Mouse (Mus musculus) yolk sac, embryonic 10.5 days (tissue): ENCODE measurements around the gene Grip1.

Experiments used
- DNase-seq: peaks from one replicate; pipeline ENCODE4 v3.0.0-alpha.2; 2017; ENCODE audit warnings: low spot score

Grip1 gene

DNA sequence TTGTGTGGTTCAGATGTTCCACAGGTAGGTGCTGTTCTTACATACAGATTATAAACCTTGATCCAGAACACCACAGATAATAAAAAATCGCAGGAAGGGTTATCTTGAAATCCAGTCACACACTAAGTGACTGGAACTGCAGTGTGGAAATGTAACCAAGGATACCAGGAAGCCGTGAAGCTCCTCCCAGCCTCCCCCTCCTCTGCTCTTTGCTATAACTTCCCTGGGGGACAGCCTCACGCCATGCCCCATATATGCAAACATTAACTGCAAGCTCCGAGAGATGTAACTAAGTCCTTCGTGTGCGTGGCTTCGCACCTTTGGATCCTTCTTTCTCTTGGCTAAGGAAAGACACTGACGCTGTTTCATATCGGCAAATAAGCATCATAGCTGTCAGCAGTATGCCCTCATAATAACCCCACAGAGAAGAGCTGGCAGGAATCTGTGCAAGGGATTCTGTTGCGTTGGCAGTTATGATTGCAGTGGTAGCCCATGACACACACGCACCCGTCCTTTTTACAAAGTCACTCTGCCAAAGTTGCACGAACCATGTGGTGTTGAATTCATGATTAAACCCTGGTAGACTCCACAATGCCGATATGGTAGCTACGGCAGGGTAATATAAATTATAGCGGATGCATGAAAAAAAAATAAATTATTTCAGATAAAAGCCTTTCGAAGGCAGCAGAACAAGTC, 503.8 kb downstream of the Grip1 start:
- no peak for DNase-seq

DNA sequence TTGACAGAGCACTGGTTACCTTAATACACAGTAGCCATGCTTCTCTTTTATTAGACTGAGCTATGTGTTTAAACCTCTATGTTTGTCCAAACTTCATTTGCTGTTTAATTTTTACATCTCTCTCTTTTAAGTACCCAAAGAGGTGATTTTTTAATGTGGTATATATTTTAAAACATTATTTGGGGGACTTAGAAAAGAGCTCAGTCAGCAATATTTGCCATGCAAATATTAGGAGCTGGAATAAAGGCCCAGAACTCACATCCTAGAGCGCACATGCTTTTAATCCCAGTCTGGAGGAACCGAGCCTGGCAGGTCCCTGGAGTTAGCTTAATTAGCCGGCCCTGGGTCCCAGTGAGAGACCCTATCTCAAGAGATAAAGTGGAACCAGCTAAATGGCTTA, 507.3 kb downstream of the Grip1 start:
- DNase-seq, result no peak

DNA sequence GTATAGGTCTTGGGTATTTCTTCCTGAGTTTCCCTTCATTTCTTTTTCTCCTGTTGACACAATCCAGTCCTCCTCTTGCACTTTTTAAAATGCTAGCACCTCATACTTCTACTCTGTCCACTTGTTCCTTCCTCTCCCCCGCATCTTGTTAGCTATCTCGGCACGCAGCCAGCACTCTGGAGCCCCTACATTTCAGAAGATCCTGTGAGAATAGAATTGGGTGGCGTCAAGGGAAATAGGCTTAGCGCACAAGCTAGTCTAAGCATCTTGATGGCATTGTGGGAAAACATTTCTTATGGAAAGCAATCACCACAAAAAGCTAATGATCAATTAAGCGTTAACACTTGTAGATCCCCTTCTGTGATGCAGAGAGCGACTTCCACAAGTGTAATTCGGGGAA, 512.7 kb downstream of the Grip1 start:
- DNase-seq, result no peak

DNA sequence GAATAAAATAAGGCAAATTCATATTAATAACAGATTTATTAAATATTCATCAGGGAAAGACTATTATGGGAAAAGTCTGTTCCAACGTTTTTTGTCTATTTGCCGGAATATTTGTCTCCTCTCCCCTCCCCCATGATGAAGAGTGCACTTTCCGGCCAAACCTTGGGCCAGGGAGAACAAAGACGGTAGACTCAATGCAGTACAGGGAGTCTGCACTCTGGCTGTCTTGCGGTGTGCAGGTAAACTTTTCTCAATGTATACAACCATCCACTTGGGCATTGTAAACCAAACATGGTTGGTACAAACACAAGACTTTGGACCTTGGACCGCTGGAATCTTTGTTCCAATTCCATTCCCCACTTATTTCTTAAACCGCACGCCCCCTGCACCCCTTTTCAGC, 525.8 kb downstream of the Grip1 start:
- no peak for DNase-seq

DNA sequence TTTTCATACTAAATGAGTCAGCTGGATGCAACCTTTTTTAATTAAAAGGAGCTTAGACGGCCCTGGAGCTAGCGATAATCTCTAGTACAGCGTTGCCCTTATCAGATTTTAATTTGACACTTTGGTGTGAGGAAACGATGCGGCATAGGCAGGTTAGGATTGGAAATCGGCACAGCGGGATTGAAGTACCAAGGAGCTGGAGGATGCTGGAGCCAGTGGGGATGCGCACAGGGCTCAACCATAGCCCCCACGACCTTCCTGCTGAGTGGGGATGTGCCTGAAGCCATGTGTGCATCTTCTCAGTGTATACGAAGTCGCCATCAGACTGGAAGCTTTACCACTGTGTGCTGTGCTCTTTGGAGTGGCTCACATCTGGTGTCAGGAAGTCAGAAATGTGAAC, 526.4 kb downstream of the Grip1 start:
- DNase-seq, result no peak

DNA sequence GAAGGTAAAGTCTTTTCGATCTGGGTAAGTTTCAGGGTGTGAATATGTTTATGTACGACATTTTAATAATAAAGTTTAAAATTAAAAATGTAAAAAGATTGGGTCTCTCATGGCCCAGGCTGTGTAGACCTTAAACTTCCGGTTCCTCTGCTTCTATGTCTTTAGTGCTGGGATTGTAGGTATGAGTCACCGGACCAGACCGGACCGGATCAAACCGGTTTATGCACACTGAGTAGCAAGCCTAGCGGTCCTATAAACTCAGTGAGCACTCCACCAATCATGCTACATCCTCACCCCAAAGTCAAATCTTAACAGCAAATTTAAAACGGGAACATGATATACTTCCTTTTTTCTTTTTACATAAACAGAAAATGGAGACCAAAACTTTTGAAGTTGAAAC, 530.7 kb downstream of the Grip1 start:
- no peak for DNase-seq

DNA sequence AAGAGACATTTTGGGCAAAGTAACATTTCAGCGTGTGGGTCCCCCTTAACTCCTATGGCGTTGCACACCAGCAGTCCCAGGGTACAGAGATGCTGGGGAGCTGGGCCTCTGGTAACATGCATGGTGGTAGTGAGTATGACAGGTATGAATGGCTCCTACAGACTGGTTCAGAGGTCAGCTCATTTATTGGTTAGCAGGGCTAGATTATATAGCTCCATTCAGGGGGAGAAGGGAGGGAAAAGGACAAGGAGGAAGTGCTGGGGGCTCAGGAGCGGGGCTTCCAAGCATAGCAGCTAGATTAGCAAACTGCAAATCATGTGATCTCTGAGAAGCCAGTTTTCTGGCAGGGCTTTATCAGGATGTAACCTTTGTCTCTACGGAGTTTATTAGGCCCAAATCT, 544.8 kb downstream of the Grip1 start:
- no peak for DNase-seq

DNA sequence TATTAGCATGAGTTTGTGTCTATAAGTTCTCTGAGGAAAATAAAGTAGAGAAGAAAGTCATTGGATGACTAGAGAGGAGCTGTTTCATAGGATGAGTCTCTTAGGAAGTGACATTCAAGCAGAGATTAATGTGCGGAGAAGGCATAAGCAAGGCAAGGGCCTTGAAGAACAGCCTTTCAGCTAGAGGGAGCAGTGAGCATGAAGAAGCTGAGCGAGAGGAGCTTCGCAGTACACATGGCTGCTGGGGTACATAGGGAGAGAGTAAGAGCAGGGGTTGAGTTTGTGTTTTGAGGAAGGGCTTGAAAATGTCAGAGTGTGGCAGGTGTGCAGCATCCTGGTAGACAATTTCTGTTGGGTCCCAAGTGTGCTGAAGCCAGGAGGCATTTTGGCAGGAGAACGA, 548.5 kb downstream of the Grip1 start:
- DNase-seq, result no peak

DNA sequence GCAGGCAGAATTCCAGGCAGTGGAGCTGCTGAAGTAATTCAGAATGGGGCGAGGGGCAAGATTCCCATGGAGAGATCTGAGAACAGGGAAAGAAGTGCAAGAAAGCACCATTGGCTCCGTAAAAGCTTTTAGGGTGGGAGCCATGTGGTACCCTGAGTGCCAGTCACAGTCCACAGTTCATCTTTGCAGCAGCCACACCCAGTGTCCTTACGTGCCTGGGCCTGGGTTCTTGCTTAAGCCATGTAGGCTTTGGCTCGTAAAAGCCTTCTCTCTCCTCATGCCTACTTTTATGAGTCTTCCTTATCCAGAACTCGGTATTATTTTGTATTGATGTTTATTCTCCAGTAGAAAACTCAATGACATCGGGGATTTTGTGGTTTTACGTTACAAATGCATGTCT, 550.5 kb downstream of the Grip1 start:
- DNase-seq, result no peak

DNA sequence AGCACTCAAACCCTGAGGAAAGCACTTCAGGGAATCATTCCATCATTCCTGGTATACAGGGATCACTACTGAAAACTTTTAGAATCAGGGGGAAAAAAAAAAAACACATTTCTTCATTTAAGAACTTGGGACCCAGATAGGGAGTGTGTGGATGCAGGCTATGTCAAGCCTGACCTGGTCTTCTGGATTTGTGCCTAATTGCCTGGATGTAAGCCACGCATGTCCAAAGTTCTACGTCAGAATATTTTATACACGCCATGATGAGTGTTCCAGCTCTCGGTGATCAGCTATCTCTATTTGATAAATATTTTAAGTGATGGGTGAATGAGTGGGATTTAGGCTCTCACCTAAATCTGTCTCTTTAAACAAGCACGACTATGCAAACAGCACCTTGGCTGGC, 552.0 kb downstream of the Grip1 start:
- no peak for DNase-seq

DNA sequence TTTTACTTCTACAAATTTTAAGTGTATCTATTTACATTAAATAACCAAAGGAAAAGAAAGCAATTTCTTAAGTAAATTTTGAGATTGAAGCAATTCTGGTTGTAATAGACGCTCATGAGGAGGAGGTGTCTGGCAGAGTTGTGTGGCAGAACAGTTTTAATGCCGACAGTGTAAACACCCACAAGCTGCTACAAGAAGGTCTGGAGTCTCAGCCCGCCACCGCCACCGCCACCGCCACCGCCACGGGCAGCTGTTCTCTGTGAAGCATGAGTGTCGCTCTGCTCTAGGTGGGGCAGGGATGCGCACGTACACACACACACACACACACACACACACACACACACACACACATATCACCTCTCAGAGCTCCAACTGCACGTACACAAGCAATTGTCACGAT, 558.7 kb downstream of the Grip1 start:
- no peak for DNase-seq

DNA sequence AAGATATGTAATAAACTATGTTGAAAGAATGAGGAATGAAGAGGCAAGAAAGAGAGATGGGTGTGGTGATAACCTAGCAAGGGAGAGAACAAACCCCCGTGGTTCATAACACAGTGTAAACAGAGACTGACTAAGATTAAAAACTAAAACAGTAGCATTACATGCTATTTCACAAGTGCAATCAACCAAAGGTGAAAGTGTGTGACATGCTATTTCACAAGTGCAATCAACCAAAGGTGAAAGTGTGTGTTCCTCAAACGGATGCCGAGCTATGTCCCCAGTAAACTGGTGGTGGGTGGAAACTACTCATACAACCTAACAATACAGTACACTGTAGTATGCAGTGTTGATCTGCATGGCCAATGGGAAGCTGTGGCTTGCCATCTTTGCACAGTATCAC, 561.5 kb downstream of the Grip1 start:
- DNase-seq, result no peak

DNA sequence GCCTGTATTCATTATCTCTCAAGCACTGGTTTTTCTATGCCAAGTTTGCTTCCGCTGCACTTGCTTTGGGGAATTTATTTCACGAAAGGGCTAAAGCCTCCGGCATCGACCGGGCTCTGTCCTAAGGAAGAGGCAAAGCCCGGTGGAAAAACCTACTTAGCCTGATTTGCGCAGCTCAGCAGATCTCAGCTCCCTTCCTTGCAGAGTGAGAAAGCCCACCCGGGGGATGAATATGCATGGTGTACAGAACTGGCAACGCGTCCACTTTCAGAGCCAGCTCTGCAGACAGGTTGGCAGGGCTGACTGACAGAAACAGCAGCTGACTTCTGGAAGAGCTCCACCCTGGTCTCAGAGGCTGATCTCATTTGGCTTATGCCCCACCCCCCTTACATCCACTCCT, 572.8 kb downstream of the Grip1 start:
- DNase-seq, result no peak

DNA sequence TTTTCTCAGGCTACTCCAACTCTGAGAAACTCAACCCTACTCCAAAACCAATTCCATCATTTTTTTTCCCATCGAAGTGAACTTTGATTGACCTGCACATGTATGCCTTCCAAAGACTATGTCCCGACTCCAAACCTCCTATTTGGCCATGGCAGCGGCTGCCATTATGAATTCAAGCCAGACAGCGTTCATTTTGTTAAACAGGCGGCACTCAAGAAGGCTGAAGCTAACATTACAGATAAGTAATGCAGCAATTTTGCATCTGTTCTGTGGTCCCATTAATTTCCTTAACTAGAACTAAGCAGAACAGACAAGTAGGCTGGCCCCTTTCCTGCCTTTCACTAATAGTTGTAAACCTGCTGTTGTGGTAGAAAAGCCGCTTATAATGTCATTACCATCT, 577.3 kb downstream of the Grip1 start:
- no peak for DNase-seq

DNA sequence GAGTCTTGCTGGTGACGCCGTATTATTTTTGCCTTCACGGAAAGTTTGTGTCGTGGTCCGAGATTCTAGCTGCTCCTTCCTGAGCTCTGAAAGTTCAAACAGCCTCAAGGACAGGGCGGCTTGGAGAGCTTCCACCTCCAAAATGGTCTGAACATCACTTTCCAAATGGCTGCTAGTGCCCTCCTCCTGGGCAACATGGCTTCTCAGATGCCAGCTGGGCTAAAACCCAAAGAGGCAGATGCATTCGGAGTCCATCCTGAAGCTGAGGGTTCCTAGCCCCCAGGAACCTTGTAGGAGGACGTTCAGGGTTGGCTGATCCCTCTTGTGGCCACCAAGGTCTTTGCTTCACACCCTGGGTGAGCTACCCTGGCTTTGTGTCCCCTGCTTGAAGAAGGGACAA, 577.7 kb downstream of the Grip1 start:
- no peak for DNase-seq

DNA sequence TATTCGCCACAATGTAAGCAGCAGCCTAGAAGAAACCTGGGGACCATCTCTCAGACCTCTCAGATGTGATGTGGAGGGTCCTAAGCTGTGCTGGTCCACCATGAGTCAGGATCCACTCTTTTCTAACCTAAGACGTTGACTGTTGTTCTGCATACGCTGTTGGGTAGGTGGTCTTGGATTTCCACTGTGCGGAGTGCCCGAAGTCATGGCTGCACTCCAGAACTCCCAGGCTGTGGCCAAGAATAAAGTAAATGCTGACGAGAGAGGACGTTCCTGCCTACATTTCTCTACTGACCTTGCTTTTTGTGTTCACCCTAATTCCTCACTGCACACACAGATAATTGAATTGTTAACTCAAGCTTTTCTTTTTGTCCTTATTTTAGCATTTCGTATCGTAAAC, 580.2 kb downstream of the Grip1 start:
- no peak for DNase-seq

DNA sequence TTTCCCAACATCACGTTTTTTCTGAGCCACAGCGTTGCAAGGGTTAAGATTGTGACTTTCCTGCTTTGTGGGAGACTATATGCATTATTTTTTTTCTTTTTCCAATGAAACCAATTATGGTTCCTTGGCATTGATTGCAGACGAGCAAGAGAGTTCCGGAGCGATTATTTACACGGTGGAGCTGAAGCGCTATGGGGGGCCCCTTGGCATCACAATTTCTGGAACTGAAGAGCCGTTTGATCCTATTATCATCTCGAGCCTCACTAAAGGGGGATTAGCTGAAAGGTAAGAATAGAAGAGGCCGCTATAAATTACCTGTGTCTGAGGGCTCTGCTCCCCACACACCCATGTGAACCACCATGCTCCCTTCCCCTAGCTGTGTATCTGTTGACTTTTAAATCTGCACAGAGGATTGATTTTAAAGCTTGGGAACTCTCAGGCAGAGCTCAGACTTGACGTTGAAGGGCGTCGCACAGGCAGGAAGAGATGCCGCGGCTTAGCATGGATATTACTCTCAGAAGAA, 581.6 kb downstream of the Grip1 start:
- DNase-seq, result no peak

DNA sequence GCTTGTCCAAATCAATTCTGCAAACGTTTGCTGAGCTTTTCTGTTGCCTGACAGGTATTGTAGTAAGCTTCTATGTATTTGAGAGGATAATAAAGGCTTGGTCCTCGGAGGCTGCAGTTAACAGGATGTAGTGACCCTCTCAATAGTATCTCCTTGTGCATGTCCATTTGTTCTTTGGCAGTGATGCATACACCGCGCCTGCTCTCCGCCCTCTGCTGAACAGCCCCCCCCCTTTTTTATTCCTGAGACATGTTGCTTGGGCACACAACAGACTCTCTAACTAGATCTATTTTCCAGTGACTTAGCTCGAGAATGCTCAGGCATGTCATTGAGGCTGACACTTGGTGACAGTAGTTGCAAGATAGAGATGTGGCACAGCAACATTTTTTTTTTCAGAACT, 582.2 kb downstream of the Grip1 start:
- no peak for DNase-seq

DNA sequence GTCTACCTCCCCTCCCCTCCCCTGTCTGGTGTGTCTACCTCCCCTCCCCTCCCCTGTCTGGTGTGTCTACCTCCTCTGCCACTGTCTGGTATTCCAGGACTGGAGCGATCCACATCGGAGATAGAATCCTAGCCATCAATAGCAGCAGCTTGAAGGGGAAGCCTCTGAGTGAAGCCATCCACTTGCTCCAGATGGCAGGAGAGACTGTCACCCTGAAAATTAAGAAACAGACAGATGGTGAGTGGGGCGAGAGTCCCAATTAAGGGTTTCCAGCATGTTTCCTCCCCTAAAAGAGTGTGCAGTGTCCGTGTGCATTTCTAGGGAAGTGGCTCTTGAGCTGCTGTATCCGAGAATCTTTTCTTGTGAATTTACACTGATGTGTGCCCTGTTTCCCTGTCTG, 584.6 kb downstream of the Grip1 start:
- no peak for DNase-seq

DNA sequence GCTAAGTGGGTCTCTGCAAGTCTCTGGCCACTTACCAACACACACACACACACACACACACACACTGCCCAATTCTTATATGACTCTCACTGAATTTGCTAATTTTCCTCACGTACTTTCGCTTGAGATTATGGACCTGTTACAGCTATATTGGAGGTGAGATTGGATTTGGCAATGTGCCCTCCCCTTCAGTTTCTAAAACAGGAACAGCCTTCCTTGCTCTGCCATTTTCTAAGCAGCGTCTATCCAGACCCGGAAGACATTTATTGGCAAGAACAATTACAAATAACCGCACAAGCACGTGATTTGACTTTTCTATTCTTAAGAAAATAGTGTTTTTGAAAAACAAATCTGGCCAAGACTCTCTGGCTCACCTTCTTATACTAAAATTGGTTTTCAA, 590.6 kb downstream of the Grip1 start:
- no peak for DNase-seq

DNA sequence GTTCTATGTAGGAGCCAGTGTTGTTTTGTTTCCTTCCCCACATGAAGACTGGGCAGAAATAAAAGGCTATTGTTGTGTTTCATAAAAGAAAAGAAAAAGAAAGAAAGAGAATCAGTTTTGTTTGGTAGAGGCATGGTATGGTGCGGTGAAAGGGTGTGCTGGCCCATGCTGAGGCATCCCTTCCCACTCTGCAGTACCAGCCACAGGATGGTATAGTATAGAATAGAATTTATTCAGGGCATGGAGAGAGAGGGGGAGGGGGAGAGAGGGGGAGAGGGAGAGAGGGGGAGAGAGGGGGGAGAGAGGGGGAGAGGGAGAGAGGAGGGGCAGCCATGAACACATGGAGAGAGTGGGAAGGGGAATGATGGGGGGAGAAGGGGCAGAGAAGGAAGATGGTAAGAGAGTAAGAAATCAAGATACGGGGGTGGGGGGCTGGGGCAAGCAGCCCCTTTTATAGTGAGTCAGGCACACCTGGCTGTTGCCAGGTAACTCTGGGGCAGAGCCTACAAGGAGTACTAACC, 591.1 kb downstream of the Grip1 start:
- DNase-seq, result no peak

DNA sequence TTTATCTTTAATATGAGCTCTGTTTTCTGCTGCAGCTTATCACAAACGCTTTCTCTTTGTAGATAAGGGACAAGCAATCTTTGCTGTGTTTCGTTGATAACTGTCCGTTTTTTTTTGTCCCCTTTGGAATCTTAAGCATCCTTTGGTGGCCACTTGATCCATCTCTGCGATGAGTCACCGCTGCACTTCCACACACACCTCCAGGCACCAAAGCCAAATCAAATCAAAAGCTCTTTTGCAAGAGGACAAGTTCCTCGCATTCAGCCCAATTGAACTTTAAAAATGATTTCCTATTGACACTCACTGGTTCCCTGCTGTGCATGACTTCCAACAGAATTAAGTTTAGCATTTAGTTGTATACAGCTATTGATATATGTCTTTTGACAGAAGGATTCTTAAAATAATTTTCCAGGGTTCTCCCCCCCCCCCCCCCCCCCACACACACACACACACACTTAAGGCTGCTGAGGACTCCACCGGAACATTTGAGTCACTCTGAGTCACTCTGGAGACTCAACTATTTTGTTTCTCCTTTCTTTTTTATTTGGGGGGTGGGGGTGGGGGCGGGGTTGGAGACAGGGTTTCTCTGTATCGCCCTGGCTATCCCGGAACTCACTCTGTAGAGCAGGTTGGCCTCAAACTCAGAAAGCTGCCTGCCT, 607.1 kb downstream of the Grip1 start:
- no peak for DNase-seq

DNA sequence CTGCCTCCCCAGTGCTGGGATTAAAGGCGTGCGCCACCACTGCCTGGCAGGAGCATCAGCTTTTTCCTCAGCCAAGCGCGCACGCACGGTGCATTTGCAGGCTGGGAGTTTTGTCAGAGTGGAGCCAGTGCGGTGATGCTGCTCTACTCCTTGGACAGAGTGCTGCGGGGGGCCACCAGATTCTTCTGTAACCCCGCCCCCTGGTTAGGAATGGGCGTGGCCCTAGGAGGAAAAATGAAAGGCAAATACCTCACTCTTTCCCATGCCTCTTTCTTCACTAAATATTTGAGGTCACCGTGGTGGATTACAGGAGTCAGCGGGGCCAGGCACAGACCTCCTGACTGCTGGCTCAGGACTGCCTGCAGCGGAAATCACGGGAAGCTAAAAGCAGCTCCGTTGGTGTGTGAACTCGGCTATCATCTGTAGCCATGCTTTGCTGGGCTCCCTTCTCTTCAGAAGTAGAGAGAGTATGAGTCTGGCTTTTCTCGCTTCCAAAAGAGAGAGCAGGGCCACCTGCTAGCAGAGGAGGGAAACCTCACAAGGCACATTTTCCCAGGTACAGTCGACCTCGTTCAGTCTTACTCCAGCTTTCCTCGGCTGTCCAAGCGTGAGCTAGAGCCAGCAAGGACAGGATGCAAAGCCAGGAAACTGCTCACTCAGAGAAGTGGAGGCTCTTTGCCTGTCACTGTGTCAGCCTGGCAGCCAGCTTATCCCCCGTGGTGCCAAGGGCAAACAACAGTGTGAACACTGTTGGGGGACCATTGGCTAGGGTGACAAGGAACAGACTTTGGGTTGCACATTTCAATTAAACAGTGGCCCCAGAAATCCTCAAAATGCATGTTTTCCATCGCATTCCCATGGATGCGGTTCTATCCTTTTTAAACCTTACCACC, 607.9 kb downstream of the Grip1 start:
- no peak for DNase-seq
